In the genomic region with DNA sequence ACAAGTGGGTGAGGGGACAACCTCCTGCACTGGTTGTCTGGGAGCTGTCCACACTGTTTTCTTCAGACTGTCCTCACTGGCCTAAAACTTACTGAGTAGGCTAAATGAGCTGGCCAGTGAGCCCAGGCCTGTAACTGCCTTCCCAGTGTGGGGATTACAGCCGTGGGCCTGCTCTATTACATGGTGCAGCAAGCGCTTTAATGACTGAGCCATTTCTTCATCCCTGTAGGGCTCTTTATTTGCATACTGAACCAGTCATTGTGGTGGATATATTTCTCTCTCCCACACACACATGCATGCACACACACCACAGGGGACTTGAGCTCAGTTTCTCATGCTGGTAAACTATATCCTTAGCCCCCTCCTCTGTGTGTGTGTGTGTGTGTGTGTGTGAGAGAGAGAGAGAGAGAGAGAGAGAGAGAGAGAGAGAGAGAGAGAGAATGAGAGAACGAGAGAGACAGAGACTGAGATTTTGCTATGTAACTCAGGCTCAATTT, we compare ENCODE assay signal across 34 mouse cellular contexts. TPM values are rescaled to one million over a fixed set of nuclear protein-coding genes. Genes with fewer than 3 reads are reported as not detected.
DNase-seq lines count a peak whose midpoint lies in the region; ATAC-seq and TF ChIP-seq lines count a peak whose summit lies in the region.
"Had no signal": no experiment of that assay in that cellular context is flagged by ENCODE, and none has a peak within 500 bp of the region (broad histone marks: within the 10 kb centered on the region; RNA-seq: fewer than 3 reads in every experiment).

No protein-coding gene starts in this region.

- H3K27ac ChIP-seq in midbrain, embryonic 11.5 days (ENCODE audit: low read depth, low read length) = no peak overlapping the region
- H3K27ac ChIP-seq in midbrain, embryonic 16.5 days (ENCODE audit: low read length) = no peak overlapping the region
- no peak overlapping the region for H3K27ac ChIP-seq in hindbrain, embryonic 16.5 days (ENCODE audit: low read depth, low read length)
- H3K27ac ChIP-seq: gastrocnemius, adult 2 months; layer of hippocampus, adult 2 months; limb, embryonic 10.5 days; limb, embryonic 15.5 days; liver, embryonic 13.5 days had no signal

- no peaks in the 10 kb centered on the region for H3K36me3 ChIP-seq in midbrain, embryonic 11.5 days (ENCODE audit: control insufficient read depth, insufficient read depth, low read length)
- no peaks in the 10 kb centered on the region for H3K36me3 ChIP-seq in midbrain, embryonic 16.5 days (ENCODE audit: control insufficient read depth, insufficient read depth, low read length)
- no peaks in the 10 kb centered on the region for H3K36me3 ChIP-seq in hindbrain, embryonic 16.5 days (ENCODE audit: control insufficient read depth, insufficient read depth, low read length)
- H3K36me3 ChIP-seq: limb, embryonic 10.5 days; limb, embryonic 15.5 days; liver, embryonic 13.5 days had no signal

- no peak overlapping the region for H3K9ac ChIP-seq in midbrain, embryonic 11.5 days (ENCODE audit: low read length)
- H3K9ac ChIP-seq in midbrain, embryonic 16.5 days (ENCODE audit: low read depth, low read length) = no peak overlapping the region
- H3K9ac ChIP-seq in hindbrain, embryonic 16.5 days (ENCODE audit: low read depth, low read length) = no peak overlapping the region
- H3K9ac ChIP-seq: limb, embryonic 15.5 days; liver, embryonic 13.5 days had no signal

- no peak for TF ChIP-seq CTCF in brain, embryonic 14.5 days (IDR thresholded peaks at IDR 0.05; ENCODE audit: borderline replicate concordance, extremely low read depth, insufficient read depth, insufficient read length)

- WGBS in midbrain, embryonic 11.5 days = 60% methylated on average over 3 of the region's 3 CpGs
- WGBS in midbrain, embryonic 16.5 days = 45% methylated on average over 3 of the region's 3 CpGs
- 25% methylated on average over 3 of the region's 3 CpGs for WGBS in hindbrain, embryonic 16.5 days

- H3K4me2 ChIP-seq in midbrain, embryonic 11.5 days = no peak overlapping the region
- H3K4me2 ChIP-seq in midbrain, embryonic 16.5 days (ENCODE audit: low read length) = no peak overlapping the region
- no peak overlapping the region for H3K4me2 ChIP-seq in hindbrain, embryonic 16.5 days (ENCODE audit: low read length)
- H3K4me2 ChIP-seq: heart, embryonic 11.5 days; limb, embryonic 15.5 days; liver, embryonic 13.5 days had no signal

- no peak for ATAC-seq in midbrain, embryonic 11.5 days (ENCODE audit: low FRiP score)
- ATAC-seq in midbrain, embryonic 16.5 days = no peak
- ATAC-seq in hindbrain, embryonic 16.5 days = peak; percentile 31; the same call in 1 of the 2 replicates
- ATAC-seq: activated CD4-positive, CD25-positive, alpha-beta regulatory T cell, adult 4 months; forebrain, embryonic 14.5 days; inflammation-experienced regulatory T-cells, adult 6 months; lung, postnatal 0 days had no signal

- H3K27me3 ChIP-seq in midbrain, embryonic 11.5 days (ENCODE audit: control insufficient read depth, insufficient read depth, low read length) = no peaks in the 10 kb centered on the region
- no peaks in the 10 kb centered on the region for H3K27me3 ChIP-seq in midbrain, embryonic 16.5 days (ENCODE audit: control insufficient read depth, insufficient read depth, low read depth, low read length)
- no peaks in the 10 kb centered on the region for H3K27me3 ChIP-seq in hindbrain, embryonic 16.5 days (replicated peaks; ENCODE audit: control insufficient read depth, insufficient read depth, low read length)
- H3K27me3 ChIP-seq: limb, embryonic 15.5 days; liver, embryonic 13.5 days had no signal

- DNase-seq in midbrain, embryonic 11.5 days (ENCODE audit: low spot score, missing footprints) = peak; percentile 28
- DNase-seq in brain, embryonic 14.5 days (ENCODE audit: low read depth) = peak; percentile 26
- no peak for DNase-seq in right cerebral cortex, adult 2 months (ENCODE audit: low spot score in 2 of 2)
- no peak for DNase-seq in layer of hippocampus, postnatal 10 days (ENCODE audit: low spot score in 2 of 2)
- DNase-seq: adrenal gland, adult 8-10 months; B cell, adult 2 months; cerebellum, adult 8-10 months; cerebellum, postnatal 25 days; gastrocnemius, adult 2 months; gastrocnemius, postnatal 36 days; heart, adult 18-20 months; heart, postnatal 36 days; kidney, adult 11 months; kidney, postnatal 25 days; liver, embryonic 13.5 days; lung, adult 18-20 months; lung, postnatal 4 days; thymus, adult 2 months; thymus, postnatal 4 days had no signal

- no peaks in the 10 kb centered on the region for H3K9me3 ChIP-seq in midbrain, embryonic 11.5 days (ENCODE audit: control insufficient read depth, low read length)
- H3K9me3 ChIP-seq in midbrain, embryonic 16.5 days (replicated peaks; ENCODE audit: control insufficient read depth, low read length, poor library complexity, severe bottlenecking) = no peaks in the 10 kb centered on the region
- no peaks in the 10 kb centered on the region for H3K9me3 ChIP-seq in hindbrain, embryonic 16.5 days (ENCODE audit: control insufficient read depth, low read length)
- H3K9me3 ChIP-seq: limb, embryonic 10.5 days; limb, embryonic 15.5 days; liver, embryonic 13.5 days had no signal

- no peak for TF ChIP-seq POLR2A in brain, embryonic 14.5 days (IDR thresholded peaks at IDR 0.05; ENCODE audit: borderline replicate concordance, extremely low read depth, insufficient read depth, insufficient read length, poor library complexity, severe bottlenecking)

- no peak overlapping the region for H3K4me3 ChIP-seq in midbrain, embryonic 11.5 days (ENCODE audit: low read depth, low read length)
- no peak overlapping the region for H3K4me3 ChIP-seq in midbrain, embryonic 16.5 days (ENCODE audit: low read depth, low read length)
- H3K4me3 ChIP-seq in hindbrain, embryonic 16.5 days (ENCODE audit: low read length) = no peak overlapping the region
- H3K4me3 ChIP-seq: gastrocnemius, adult 2 months; layer of hippocampus, adult 2 months; limb, embryonic 10.5 days; limb, embryonic 15.5 days; liver, embryonic 13.5 days had no signal

- H3K4me1 ChIP-seq in midbrain, embryonic 11.5 days (ENCODE audit: control insufficient read depth, insufficient read depth, low read length) = no peaks in the 10 kb centered on the region
- H3K4me1 ChIP-seq in midbrain, embryonic 16.5 days (ENCODE audit: control insufficient read depth, insufficient read depth, low read length) = no peaks in the 10 kb centered on the region
- H3K4me1 ChIP-seq in hindbrain, embryonic 16.5 days (ENCODE audit: control insufficient read depth, insufficient read depth, low read depth, low read length) = no peaks in the 10 kb centered on the region; the same call in 1 of the 2 replicates
- H3K4me1 ChIP-seq: limb, embryonic 15.5 days; liver, embryonic 13.5 days had no signal

RNA-seq across cellular contexts. Expression of gene Bhlha9, which starts 19.4 kb away (rescaled TPM):
- 0.14 TPM in 1 of 2 replicates, not detected in the other for polyA plus RNA-seq in midbrain, embryonic 11.5 days (2014; fragmentation: Nextera tagmentation; extraction: Ambion mirVana)
- 1.3 and 1.9 TPM in 2 replicates for polyA plus RNA-seq in midbrain, embryonic 16.5 days (2015; fragmentation: Nextera tagmentation; extraction: Ambion mirVana)
- polyA plus RNA-seq in brain, embryonic 14.5 days (2012; rRNA removed) = 0.37 and 0.64 TPM in 2 replicates
- polyA plus RNA-seq in hindbrain, embryonic 16.5 days (2015; fragmentation: Nextera tagmentation; extraction: Ambion mirVana) = 2.6 and 2.7 TPM in 2 replicates
- 1 to 10 TPM; 3.8 to 5.4 TPM for total RNA-seq in layer of hippocampus, postnatal 10 days (2021)
- total RNA-seq: adrenal gland, adult 8-10 months; adrenal gland, postnatal 4 days; ES-E14; gastrocnemius, adult 2 months; gastrocnemius, postnatal 36 days; heart, adult 18-20 months; heart, postnatal 36 days had no signal
- polyA plus RNA-seq: activated CD4-positive, CD25-positive, alpha-beta regulatory T cell, adult 4 months; embryonic facial prominence, embryonic 11.5 days; heart, embryonic 16.5 days; inflammation-experienced regulatory T-cells, adult 6 months; kidney, embryonic 14.5 days; liver, embryonic 13.5 days; lung, postnatal 0 days; thymus, adult 2 months had no signal

RNA-seq across cellular contexts. Expression of gene Trarg1, which starts 26.7 kb away (rescaled TPM):
- polyA plus RNA-seq in midbrain, embryonic 11.5 days (2014; fragmentation: Nextera tagmentation; extraction: Ambion mirVana) = 0.04 TPM in 1 of 2 replicates, not detected in the other
- 0.21 and 0.24 TPM in 2 replicates for polyA plus RNA-seq in midbrain, embryonic 16.5 days (2015; fragmentation: Nextera tagmentation; extraction: Ambion mirVana)
- 0.10 and 0.14 TPM in 2 replicates for polyA plus RNA-seq in brain, embryonic 14.5 days (2012; rRNA removed)
- 1.6 and 1.9 TPM in 2 replicates for polyA plus RNA-seq in hindbrain, embryonic 16.5 days (2015; fragmentation: Nextera tagmentation; extraction: Ambion mirVana)
- under 1 TPM; 0.60 to 0.62 TPM for total RNA-seq in layer of hippocampus, postnatal 10 days (2021)
- total RNA-seq: ES-E14 had no signal
- polyA plus RNA-seq: embryonic facial prominence, embryonic 11.5 days; liver, embryonic 13.5 days had no signal

RNA-seq across cellular contexts. Expression of gene Abr, which starts 30.8 kb away (rescaled TPM):
- polyA plus RNA-seq in midbrain, embryonic 11.5 days (2014; fragmentation: Nextera tagmentation; extraction: Ambion mirVana) = 41.4 and 41.9 TPM in 2 replicates
- 110 and 116 TPM in 2 replicates for polyA plus RNA-seq in midbrain, embryonic 16.5 days (2015; fragmentation: Nextera tagmentation; extraction: Ambion mirVana)
- 210 and 215 TPM in 2 replicates for polyA plus RNA-seq in brain, embryonic 14.5 days (2012; rRNA removed)
- 85.2 and 102 TPM in 2 replicates for polyA plus RNA-seq in hindbrain, embryonic 16.5 days (2015; fragmentation: Nextera tagmentation; extraction: Ambion mirVana)
- total RNA-seq in layer of hippocampus, postnatal 10 days (2021) = 100 to 1,000 TPM; 299 to 308 TPM

Comparison
In these comparisons a context has a peak if more than half of its experiments do, and no peak if none do; other contexts are left out.
1. DNase-seq: peak in midbrain, embryonic 11.5 days (single experiment) and brain, embryonic 14.5 days (single experiment); none in right cerebral cortex, adult 2 months (0 of 2) and layer of hippocampus, postnatal 10 days (0 of 2).